Mouse (Mus musculus) brain, embryonic 14.5 days (tissue): ENCODE results near the gene Prdm8.

Source experiments
- CTCF ChIP-seq: fragments of 200-500 bp; IDR thresholded peaks from 2 replicates; pipeline ENCODE4 v1.5.1; 2012; ENCODE audit warnings: inconsistent platforms, mild to moderate bottlenecking, moderate library complexity, borderline replicate concordance; ENCODE audit not compliant: insufficient read depth, insufficient read length; ENCODE audit errors: extremely low read depth
- POLR2A ChIP-seq: fragments of 200-500 bp; IDR thresholded peaks from 2 replicates; pipeline ENCODE4 v1.6.1; 2012; ENCODE audit warnings: mild to moderate bottlenecking, inconsistent platforms, borderline replicate concordance; ENCODE audit not compliant: poor library complexity, insufficient read depth, insufficient read length, severe bottlenecking; ENCODE audit errors: extremely low read depth

- TF ChIP-seq CTCF (no peak), POLR2A (no peak)
These were observed 36.0 kb downstream of the Prdm8 start for GRCm38 (mm10) chr5:98202996-98203395.
